Mouse (Mus musculus): Measurements from ENCODE around the gene Fcer1g. TPM values are rescaled to one million over a fixed set of nuclear protein-coding genes. Genes with fewer than 3 reads are reported as not detected.

Fcer1g gene
- polyA plus RNA-seq, 1 experiment from 2014 or later, result 22.0 TPM

DNA sequence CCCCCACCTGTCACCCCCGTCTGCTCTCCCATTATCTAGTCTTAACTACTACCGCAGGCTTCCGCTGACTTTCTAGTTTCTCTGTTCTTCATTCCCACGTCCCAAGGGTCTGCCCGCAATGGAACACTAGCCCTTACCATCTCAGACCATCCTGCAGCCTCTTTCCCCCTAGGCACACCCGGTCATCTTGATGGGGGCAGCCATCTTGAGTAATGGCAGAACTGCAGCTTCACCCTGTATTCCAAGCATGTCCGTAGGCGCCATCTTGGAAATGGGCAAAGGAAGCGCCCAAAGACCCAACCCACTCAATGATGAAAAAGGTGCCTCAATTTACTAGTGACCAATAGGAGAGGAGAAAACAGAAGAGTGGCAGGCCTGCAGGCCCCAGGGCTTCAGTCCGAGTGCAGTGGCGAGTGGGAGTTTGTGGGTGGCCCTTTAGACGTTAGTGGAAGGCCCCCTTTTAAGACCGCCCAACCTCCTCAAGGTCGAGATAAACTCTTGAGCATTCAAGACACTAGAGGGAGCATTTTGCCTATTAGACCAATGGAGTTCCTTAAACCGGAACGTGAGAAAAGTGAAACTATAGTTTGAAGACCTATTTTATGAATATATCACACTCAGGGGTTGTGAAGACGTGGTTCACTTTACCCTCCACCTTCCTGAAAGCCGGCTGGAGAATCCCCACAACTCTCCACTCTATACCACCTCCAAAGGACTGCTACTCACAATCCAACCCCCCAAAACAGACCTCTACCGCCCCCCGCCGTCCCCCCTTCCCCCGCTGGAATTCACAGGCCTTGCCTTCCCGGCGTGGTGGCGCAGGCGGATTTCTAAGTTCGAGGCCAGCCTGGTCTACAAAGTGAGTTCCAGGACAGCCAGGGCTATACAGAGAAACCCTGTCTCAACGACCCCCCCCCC, 11.7 kb downstream of the Fcer1g start, which contains the start of gene Tomm40l:
TSS of gene Tomm40l (minus strand) at position 277 of the 918 bp plus-strand sequence.
- Histone ChIP-seq H3K4me1 (peaks cover 18% of the 10 kb centered on the region), H3K36me3 (peaks cover 18% of the 10 kb centered on the region; the same call in 1 of the 2 replicates), H3K9me3 (no peaks in the 10 kb centered on the region), H3K4me2 (replicated peaks) (peak within 1 kb of the TSS; percentile 79), H3K27me3 (no peaks in the 10 kb centered on the region), H3K4me3 (peak within 1 kb of the TSS; percentile 66), H3K27ac (replicated peaks) (peak within 1 kb of the TSS; percentile 75), H3K9ac (replicated peaks) (peak within 1 kb of the TSS; percentile 58)
- ATAC-seq (replicated peaks), result peak; percentile 97
- 2% methylated on average over 28 of the region's 28 CpGs for WGBS

DNA sequence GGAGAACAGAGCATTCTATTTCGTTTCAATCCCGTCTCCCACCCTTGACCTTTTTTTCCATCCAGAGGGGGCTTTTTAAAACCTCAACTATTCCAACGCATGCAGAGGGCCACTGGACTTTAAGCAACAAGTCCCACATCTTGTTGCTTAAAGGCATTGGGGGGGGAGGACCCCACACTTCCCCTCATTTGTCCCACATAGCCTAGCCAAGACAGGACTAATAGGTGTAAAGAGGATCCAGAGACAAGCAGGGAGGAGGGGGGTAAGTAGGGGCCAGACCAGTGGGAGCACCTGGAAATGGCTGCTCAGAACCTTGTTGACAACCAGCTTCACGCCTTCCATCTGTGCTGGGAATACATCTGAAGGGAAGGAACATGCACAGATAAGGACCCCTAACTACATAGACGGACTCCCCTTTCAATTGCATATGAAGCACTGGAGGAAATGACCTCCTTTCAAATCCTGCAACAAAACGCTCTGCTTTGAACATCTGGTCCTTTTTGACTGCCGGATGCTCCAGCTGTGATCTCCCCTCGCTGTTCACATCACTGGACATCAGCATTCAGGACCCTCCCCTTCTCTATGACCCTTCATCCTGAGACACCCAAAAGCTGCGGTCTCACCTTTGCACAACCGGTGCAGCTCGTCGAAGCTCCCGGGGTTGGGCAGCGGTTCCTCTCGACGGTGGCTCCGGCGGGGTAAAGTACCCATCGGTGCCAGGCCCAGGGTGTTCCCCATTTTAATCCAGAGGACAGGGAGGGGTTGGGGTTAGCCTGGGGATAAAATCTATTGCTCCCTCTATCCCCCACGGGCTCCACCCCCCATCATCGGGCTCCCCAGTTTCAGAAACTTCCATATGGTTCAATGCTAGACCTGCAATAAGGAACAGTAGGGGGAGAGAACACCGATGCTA, 12.6 kb downstream of the Fcer1g start:
- Histone ChIP-seq H3K4me1 (peaks cover 18% of the 10 kb centered on the region), H3K4me2 (replicated peaks) (peak overlapping the region; percentile 79), H3K4me3 (peak overlapping the region; percentile 66), H3K27ac (replicated peaks) (peak overlapping the region; percentile 47; the same call in 1 of the 2 replicates), H3K9me3 (no peaks in the 10 kb centered on the region), H3K9ac (replicated peaks) (peak overlapping the region; percentile 58), H3K27me3 (no peaks in the 10 kb centered on the region), H3K36me3 (peaks cover 19% of the 10 kb centered on the region; the same call in 1 of the 2 replicates)
- WGBS, result 6% methylated on average over 22 of the region's 22 CpGs
- no peak for ATAC-seq (replicated peaks)

DNA sequence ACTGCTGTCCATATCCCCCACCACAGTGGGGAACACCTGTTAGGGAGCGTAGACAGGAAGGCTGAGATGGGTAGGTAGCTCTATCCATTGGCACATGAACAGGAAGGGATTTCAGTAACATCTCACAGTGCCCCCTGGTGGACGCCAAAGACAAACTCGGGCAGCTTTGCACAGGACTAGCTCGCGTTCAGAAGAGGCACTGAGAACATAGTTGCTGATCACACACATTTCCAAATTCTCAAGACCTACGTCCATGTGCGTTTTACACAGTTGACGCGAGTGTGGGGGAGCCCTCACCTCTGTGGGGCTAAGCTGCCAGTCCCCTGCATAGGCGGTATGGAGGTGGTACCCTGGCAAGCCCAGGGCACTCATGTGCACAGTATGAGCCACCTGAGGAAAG, 13.3 kb downstream of the Fcer1g start:
- H3K36me3 ChIP-seq, result peaks cover 19% of the 10 kb centered on the region; the same call in 1 of the 2 replicates
- H3K4me1 ChIP-seq, result peaks cover 18% of the 10 kb centered on the region
- WGBS, result 7% methylated on average over 10 of the region's 10 CpGs
- H3K9me3 ChIP-seq, result no peaks in the 10 kb centered on the region
- H3K27me3 ChIP-seq, result no peaks in the 10 kb centered on the region
- peak overlapping the region; percentile 79 for H3K4me2 ChIP-seq (replicated peaks)
- H3K9ac ChIP-seq (replicated peaks), result no peak overlapping the region
- peak overlapping the region; percentile 66 for H3K4me3 ChIP-seq
- ATAC-seq (replicated peaks), result peak; percentile 12
- H3K27ac ChIP-seq (replicated peaks), result no peak overlapping the region

DNA sequence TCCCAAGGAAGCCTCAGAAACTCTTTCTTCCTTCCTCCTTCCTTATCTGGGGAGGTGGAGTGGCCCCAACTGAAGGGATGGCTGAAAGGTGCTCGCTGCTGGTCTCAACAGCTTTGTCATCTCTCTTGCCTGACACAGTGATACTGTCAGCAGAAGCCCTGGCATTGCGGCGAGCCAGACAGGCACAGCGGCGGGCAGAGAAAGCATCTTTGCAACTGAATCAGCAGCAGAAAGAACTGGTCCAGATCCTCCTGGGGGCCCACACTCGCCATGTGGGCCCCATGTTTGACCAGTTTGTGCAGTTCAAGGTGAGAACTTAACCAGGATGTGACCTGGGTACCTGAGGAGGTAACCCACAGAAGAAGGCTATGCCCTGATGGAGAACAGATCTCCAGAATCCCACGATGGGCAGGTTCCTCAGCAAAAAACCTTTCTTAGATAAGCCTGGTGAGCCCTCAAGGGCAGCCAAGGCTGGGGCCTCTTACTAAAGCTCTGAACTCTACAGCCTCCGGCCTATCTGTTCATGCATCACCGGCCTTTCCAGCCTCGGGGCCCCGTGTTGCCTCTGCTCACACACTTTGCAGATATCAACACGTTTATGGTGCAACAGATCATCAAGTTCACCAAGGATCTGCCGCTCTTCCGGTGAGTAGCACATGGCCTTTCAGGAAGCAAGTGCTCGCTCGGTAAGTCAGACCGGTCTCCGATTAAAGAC, 17.8 kb downstream of the Fcer1g start:
- H3K27me3 ChIP-seq, result no peaks in the 10 kb centered on the region
- no peaks in the 10 kb centered on the region for H3K9me3 ChIP-seq
- no peak overlapping the region for H3K27ac ChIP-seq (replicated peaks)
- H3K4me2 ChIP-seq (replicated peaks), result no peak overlapping the region
- H3K36me3 ChIP-seq, result peaks cover 19% of the 10 kb centered on the region; the same call in 1 of the 2 replicates
- no peak overlapping the region for H3K4me3 ChIP-seq
- 90% methylated on average over 18 of the region's 18 CpGs for WGBS
- ATAC-seq (replicated peaks), result no peak
- no peak overlapping the region for H3K9ac ChIP-seq (replicated peaks)
- peaks cover 6% of the 10 kb centered on the region for H3K4me1 ChIP-seq

DNA sequence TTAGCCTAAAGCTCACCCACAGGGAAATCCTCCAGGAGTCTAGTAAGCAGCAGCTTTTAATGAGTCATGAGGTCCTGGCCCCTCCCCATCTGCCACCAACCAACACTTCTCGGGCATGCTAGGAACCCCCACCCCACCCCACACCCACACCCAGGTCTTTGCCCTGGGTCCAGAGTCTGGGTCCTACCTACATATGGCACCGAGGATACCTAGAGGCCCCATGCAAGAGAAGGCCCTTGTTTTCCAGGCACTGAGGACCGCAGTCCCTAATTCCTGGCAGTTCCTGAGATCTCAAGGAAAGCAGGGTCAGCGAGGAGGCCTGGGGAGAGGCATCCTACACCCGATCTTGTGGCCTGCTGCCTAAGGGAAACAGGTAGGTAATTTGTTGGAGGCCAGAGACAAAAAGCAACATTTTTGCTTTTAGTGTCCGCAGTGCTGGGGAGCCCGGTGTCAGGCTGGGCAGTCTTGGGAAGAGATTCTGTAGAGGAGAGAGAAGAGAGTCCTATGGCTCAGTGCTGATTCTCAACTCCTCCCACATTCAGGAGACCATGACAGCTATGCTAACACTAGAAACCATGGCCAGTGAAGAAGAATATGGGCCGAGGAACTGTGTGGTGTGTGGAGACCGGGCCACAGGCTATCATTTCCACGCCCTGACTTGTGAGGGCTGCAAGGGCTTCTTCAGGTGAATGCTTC, 20.2 kb downstream of the Fcer1g start, which contains the start of gene Nr1i3:
TSS of gene Nr1i3 (plus strand) at position 170 of the 696 bp plus-strand sequence.
- no peak within 1 kb of the TSS for H3K4me3 ChIP-seq
- H3K9ac ChIP-seq (replicated peaks), result no peak within 1 kb of the TSS
- H3K27me3 ChIP-seq, result no peaks in the 10 kb centered on the region
- no peak within 1 kb of the TSS for H3K27ac ChIP-seq (replicated peaks)
- WGBS, result 67% methylated on average over 10 of the region's 10 CpGs
- H3K4me1 ChIP-seq, result no peaks in the 10 kb centered on the region
- peaks cover 6% of the 10 kb centered on the region; the same call in 1 of the 2 replicates for H3K36me3 ChIP-seq
- no peaks in the 10 kb centered on the region for H3K9me3 ChIP-seq
- H3K4me2 ChIP-seq (replicated peaks), result no peak within 1 kb of the TSS
- ATAC-seq (replicated peaks), result no peak

DNA sequence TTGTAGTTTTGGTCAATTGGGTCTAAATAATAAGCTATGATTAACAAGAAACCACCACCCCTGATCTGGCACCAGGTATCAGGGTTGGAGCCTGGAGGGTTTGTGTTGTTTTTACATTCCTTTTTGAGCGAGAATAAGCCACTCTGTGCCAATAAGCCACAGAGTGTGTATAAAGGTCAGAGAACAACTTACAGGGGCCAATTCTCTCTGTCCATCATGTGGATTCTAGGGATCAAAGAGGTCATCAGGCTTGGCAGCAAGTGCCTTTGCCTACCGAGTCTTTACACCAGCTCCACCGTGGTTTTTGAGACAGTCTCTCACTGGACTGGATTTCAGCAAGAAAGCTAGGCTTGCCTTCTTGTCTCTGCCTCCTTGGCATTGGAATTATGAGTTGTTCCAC, 21.3 kb downstream of the Fcer1g start:
- Histone ChIP-seq H3K4me1 (no peaks in the 10 kb centered on the region), H3K4me3 (no peak overlapping the region), H3K9me3 (no peaks in the 10 kb centered on the region), H3K27me3 (no peaks in the 10 kb centered on the region), H3K4me2 (replicated peaks) (no peak overlapping the region), H3K9ac (replicated peaks) (no peak overlapping the region), H3K27ac (replicated peaks) (no peak overlapping the region), H3K36me3 (0 out of 2 replicates have a peak, but pooled peaks cover 2% of the 10 kb centered on the region)
- ATAC-seq (replicated peaks), result no peak
- WGBS, result 39% methylated on average over 3 of the region's 3 CpGs

DNA sequence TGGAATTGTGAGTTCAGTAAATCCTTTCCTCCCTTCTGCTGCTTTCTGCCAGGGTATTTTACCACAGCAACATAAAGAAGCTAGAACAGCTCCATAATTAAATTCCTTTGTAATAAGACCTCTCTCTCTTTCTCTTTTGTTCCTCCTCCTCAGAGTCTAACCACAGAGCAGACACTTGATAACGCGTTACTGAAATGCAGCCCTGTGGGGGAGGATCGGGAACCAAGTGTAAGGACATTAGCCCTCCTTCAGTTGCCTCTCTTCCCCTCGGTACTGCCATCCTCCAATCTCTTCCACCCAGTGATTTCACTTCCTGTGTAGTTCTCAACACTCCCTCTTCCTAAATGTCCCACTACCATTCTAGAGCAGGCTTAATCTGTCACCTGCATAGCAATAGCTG, 24.8 kb downstream of the Fcer1g start:
- Histone ChIP-seq H3K27ac (replicated peaks) (no peak overlapping the region), H3K9me3 (no peaks in the 10 kb centered on the region), H3K36me3 (no peaks in the 10 kb centered on the region), H3K4me2 (replicated peaks) (no peak overlapping the region), H3K4me3 (no peak overlapping the region), H3K27me3 (no peaks in the 10 kb centered on the region), H3K4me1 (no peaks in the 10 kb centered on the region), H3K9ac (replicated peaks) (no peak overlapping the region)
- no peak for ATAC-seq (replicated peaks)
- WGBS, result 15% methylated on average over 4 of the region's 4 CpGs

DNA sequence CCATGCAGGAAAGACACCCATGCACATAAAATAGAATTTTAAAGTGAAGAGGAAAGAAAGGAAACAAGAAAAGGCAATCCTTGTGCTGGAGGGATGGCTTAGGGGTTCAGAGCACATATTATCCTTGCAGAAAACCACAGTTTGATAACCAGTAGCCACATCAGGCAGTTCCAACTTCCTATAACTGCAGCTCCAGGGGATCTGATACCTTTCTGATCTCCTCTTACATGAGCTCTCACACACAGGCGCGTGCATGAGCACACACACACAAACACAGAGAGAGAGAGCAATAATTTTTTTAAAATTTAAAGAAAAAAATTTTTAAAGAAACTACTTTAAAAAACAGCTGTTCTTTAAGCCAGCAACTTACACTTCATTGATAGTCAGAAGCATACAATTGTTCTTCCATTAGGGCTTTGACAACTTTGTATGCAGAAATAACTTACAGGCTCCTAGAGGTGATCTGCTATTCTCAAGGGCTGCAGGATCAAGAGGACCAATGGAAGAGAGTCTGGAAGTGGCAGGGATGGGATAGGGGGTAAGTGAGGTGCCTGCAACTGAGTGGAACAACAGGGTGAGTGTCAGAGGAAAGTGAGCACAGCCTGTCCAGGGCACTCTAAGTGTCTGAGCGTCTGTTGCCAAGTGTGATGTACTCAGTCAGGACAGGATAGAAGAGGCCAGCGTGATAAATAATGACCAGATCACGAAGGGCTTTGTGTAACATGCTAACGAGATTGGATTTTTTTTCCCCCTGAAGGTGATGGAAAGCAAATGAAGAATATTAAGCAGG, 28.3 kb downstream of the Fcer1g start:
- no peak overlapping the region for H3K4me3 ChIP-seq
- H3K9me3 ChIP-seq, result no peaks in the 10 kb centered on the region
- no peaks in the 10 kb centered on the region for H3K36me3 ChIP-seq
- no peak for ATAC-seq (replicated peaks)
- no peak overlapping the region for H3K9ac ChIP-seq (replicated peaks)
- no peak overlapping the region for H3K27ac ChIP-seq (replicated peaks)
- no peaks in the 10 kb centered on the region for H3K4me1 ChIP-seq
- no peak overlapping the region for H3K4me2 ChIP-seq (replicated peaks)
- 51% methylated on average over 6 of the region's 6 CpGs for WGBS
- H3K27me3 ChIP-seq, result no peaks in the 10 kb centered on the region

DNA sequence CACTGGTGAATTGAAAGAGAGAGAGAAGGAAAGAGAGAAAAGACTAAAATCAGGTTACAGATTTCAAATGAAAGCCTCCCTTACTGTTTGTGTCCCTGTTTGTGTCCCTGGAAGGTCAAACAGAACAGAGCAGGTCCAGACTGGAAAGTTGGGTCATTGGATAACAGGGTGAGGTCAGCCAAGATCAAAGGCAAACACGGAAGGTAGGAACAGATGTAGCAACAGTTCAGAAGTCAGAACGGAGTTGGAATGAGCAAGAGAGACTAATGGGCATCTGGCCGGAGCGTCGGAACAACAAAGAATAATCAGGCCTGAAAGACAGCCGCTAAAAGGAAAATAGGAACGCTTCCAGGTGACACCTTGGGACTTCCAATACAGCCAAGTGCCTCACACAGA, 29.9 kb downstream of the Fcer1g start:
- ATAC-seq (replicated peaks), result no peak
- H3K4me3 ChIP-seq, result no peak overlapping the region
- H3K27ac ChIP-seq (replicated peaks), result no peak overlapping the region
- no peaks in the 10 kb centered on the region for H3K36me3 ChIP-seq
- no peaks in the 10 kb centered on the region for H3K27me3 ChIP-seq
- 80% methylated on average over 7 of the region's 7 CpGs for WGBS
- H3K9ac ChIP-seq (replicated peaks), result no peak overlapping the region
- no peaks in the 10 kb centered on the region for H3K9me3 ChIP-seq
- H3K4me1 ChIP-seq, result no peaks in the 10 kb centered on the region
- no peak overlapping the region for H3K4me2 ChIP-seq (replicated peaks)

DNA sequence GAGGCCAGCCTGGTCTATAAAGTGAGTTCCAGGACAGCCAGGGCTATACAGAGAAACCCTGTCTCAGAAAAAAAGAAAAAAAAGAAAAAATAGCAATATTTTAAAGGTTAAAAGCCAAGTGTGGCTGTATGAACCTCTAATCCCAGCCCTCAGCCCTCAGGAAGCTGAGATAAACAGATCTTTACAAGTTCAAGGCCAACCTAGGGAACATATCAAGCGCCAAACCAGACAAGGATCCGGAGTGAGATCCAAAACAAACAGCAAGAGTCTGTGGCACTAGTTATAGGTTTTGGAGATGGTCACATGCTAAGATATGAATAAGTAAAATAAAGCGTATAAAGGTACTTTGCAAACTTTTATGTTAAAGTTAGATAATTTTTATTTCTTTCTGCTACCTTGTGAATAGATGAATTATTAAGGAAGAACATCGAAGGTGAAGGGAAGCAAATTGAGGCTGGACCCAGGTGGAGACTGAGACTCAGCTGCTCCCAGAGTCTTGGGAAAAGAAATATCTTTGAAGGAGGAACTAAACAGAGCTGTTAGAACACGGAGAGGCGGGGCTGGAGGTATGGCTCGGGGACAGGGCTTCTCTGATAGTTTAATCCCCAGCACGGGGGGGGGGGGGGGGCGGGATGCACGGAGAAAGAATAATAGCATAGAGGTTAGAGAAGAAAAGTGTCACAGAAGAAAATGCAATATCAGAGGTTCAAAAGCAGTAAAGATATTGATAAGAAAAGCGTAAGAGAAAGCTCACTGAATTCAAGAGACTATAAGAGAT, 30.5 kb downstream of the Fcer1g start:
- Histone ChIP-seq H3K4me2 (replicated peaks) (no peak overlapping the region), H3K9ac (replicated peaks) (no peak overlapping the region), H3K27ac (replicated peaks) (no peak overlapping the region), H3K4me1 (no peaks in the 10 kb centered on the region), H3K36me3 (no peaks in the 10 kb centered on the region), H3K9me3 (no peaks in the 10 kb centered on the region), H3K27me3 (no peaks in the 10 kb centered on the region), H3K4me3 (no peak overlapping the region)
- 54% methylated on average over 10 of the region's 11 CpGs for WGBS
- no peak for ATAC-seq (replicated peaks)
